Mouse (Mus musculus) Muller cell, postnatal 12 days (primary cell): ENCODE measurements at regions not wholly inside any gene's neighbourhood (a gene's known extent, or its start where the extent isn't known, plus 50 kb on each side); places are given as distances from the start of the nearest gene placed in this dataset.
"Not testable (repeated sequence)": the region's sequence is repeated elsewhere in the genome, so short reads cannot be mapped to it uniquely, and the experiment has no call there.

Experiments used
- DNase-seq: peaks from one replicate; pipeline ENCODE4 v3.0.0-alpha.2; 2015; ENCODE audit errors: inconsistent ontology term

- not testable (repeated sequence) for DNase-seq
Measured at GRCm38 (mm10) chr5:68428822-68429548, 397.4 kb downstream of the Grxcr1 start.

GRCm38 (mm10) chr5:68470162-68470561 is 438.5 kb downstream of the Grxcr1 start:
- peak; percentile 42 for DNase-seq

- not testable (repeated sequence) for DNase-seq
Measured at GRCm38 (mm10) chr5:68471300-68471699, 439.7 kb downstream of the Grxcr1 start.
